ENCODE assay signal across 8 mouse cellular contexts in genomic region chr1:192834361-192835210, GRCm38 (mm10). TPM values are rescaled to one million over a fixed set of nuclear protein-coding genes. Genes with fewer than 3 reads are reported as not detected.
DNase-seq lines count a peak whose midpoint lies in the region; ATAC-seq and TF ChIP-seq lines count a peak whose summit lies in the region.

No protein-coding gene starts in this region.

- DNase-seq in spleen, adult 2 months (ENCODE audit: low read depth in 1 of 2, low spot score in 2 of 2): no peak
- DNase-seq in spleen, postnatal 14 days (ENCODE audit: low spot score in 2 of 2): no peak
- DNase-seq in embryonic facial prominence, embryonic 11.5 days (ENCODE audit: low spot score): peak; percentile 79
- peak; percentile 41 to 52 for DNase-seq in heart, postnatal 36 days
- DNase-seq in layer of hippocampus, adult 9-11 months: peak; percentile 62
- peak; percentile 83 to 87 for DNase-seq in right cerebral cortex, postnatal 10 days (ENCODE audit: low spot score in 2 of 2)

- no peak overlapping the region for H3K27ac ChIP-seq in spleen, adult 2 months (ENCODE audit: insufficient read depth, low read length)
- peak overlapping the region; percentile 89 for H3K27ac ChIP-seq in embryonic facial prominence, embryonic 11.5 days (replicated peaks; ENCODE audit: low read depth, low read length)
- H3K27ac ChIP-seq in lung, embryonic 16.5 days (ENCODE audit: low read length): peak overlapping the region; percentile 71

- peak overlapping the region; percentile 77 for H3K4me2 ChIP-seq in embryonic facial prominence, embryonic 11.5 days (ENCODE audit: low read depth, low read length)
- peak overlapping the region; percentile 94 for H3K4me2 ChIP-seq in lung, embryonic 16.5 days (ENCODE audit: low read depth, low read length)

- intact Hi-C loops in heart, postnatal 36 days (cut with DNase I): no loop called here

- no peak for TF ChIP-seq POLR2A in spleen, adult 2 months (IDR thresholded peaks at IDR 0.05; ENCODE audit: low read depth, low read length)

- peaks cover 14% of the 10 kb centered on the region for H3K27me3 ChIP-seq in spleen, adult 2 months (ENCODE audit: control insufficient read depth, insufficient read depth, low read length)
- peaks cover 4% of the 10 kb centered on the region; the same call in 1 of the 2 replicates for H3K27me3 ChIP-seq in embryonic facial prominence, embryonic 11.5 days (ENCODE audit: control insufficient read depth, insufficient read depth, low read length)
- peaks cover 16% of the 10 kb centered on the region for H3K27me3 ChIP-seq in lung, embryonic 16.5 days (ENCODE audit: control insufficient read depth, insufficient read depth, low read depth, low read length)

- peaks cover 14% of the 10 kb centered on the region for H3K4me1 ChIP-seq in spleen, adult 2 months (ENCODE audit: control insufficient read depth, insufficient read depth, insufficient read length)
- H3K4me1 ChIP-seq in embryonic facial prominence, embryonic 11.5 days (ENCODE audit: control insufficient read depth, insufficient read depth, low read length): peaks cover 12% of the 10 kb centered on the region
- H3K4me1 ChIP-seq in lung, embryonic 16.5 days (replicated peaks; ENCODE audit: control insufficient read depth, insufficient read depth, low read length): peaks cover 23% of the 10 kb centered on the region

- no peak for TF ChIP-seq CTCF in spleen, adult 2 months (IDR thresholded peaks at IDR 0.05; ENCODE audit: extremely low read depth, insufficient read depth, insufficient read length, insufficient replicate concordance)

- peak; percentile 87 for ATAC-seq in embryonic facial prominence, embryonic 11.5 days (replicated peaks; ENCODE audit: insufficient number of reproducible peaks, low FRiP score, low TSS enrichment, low read depth)
- ATAC-seq in lung, embryonic 16.5 days (ENCODE audit: low read depth): peak; percentile 83
- no peak for ATAC-seq in inflammation-experienced regulatory T-cells, adult 6 months

- H3K36me3 ChIP-seq in spleen, adult 2 months (ENCODE audit: control insufficient read depth, insufficient read depth, low read length): no peaks in the 10 kb centered on the region
- no peaks in the 10 kb centered on the region for H3K36me3 ChIP-seq in embryonic facial prominence, embryonic 11.5 days (replicated peaks; ENCODE audit: control insufficient read depth, insufficient read depth, low read depth, low read length)
- H3K36me3 ChIP-seq in lung, embryonic 16.5 days (ENCODE audit: control insufficient read depth, insufficient read depth, low read length): no peaks in the 10 kb centered on the region

- H3K9me3 ChIP-seq in embryonic facial prominence, embryonic 11.5 days (replicated peaks; ENCODE audit: control insufficient read depth, low read length): no peaks in the 10 kb centered on the region
- no peaks in the 10 kb centered on the region for H3K9me3 ChIP-seq in lung, embryonic 16.5 days (ENCODE audit: control insufficient read depth, low read length)

- 6% methylated on average over 63 of the region's 63 CpGs for WGBS in spleen, adult 2 months
- WGBS in embryonic facial prominence, embryonic 11.5 days: 2% methylated on average over 63 of the region's 63 CpGs
- WGBS in lung, embryonic 16.5 days: 4% methylated on average over 59 of the region's 63 CpGs

- peak overlapping the region; percentile 76 for H3K9ac ChIP-seq in embryonic facial prominence, embryonic 11.5 days (replicated peaks; ENCODE audit: low read length)
- peak overlapping the region; percentile 73 for H3K9ac ChIP-seq in lung, embryonic 16.5 days (ENCODE audit: low read length)

- peak overlapping the region; percentile 37; the same call in 1 of the 2 replicates for H3K4me3 ChIP-seq in spleen, adult 2 months (ENCODE audit: extremely low read depth, insufficient read depth, insufficient read length)
- H3K4me3 ChIP-seq in embryonic facial prominence, embryonic 11.5 days (ENCODE audit: low read depth, low read length): peak overlapping the region; percentile 38
- peak overlapping the region; percentile 56 for H3K4me3 ChIP-seq in lung, embryonic 16.5 days (ENCODE audit: low read length)

RNA-seq across cellular contexts. Expression of gene Sertad4, which starts 21.0 kb away (rescaled TPM):
- 0.42 and 0.50 TPM in 2 replicates for polyA plus RNA-seq in spleen, adult 2 months (2012; rRNA removed)
- 44.1 and 52.1 TPM in 2 replicates for polyA plus RNA-seq in embryonic facial prominence, embryonic 11.5 days (2014; fragmentation: Nextera tagmentation; extraction: Ambion mirVana)
- 1 to 10 TPM; 3.8 to 6.2 TPM for total RNA-seq in heart, postnatal 36 days (2021)
- polyA plus RNA-seq in lung, embryonic 16.5 days (2015; fragmentation: Nextera tagmentation; extraction: Ambion mirVana): 6.1 and 9.4 TPM in 2 replicates
- not detected for polyA plus RNA-seq in inflammation-experienced regulatory T-cells, adult 6 months (2017; shearing (Covaris generic))

Comparison
In these comparisons a context has a peak if more than half of its experiments do, and no peak if none do; other contexts are left out.
1. DNase-seq: peak in embryonic facial prominence, embryonic 11.5 days (single experiment), heart, postnatal 36 days (2 of 2), layer of hippocampus, adult 9-11 months (single experiment) and right cerebral cortex, postnatal 10 days (2 of 2); none in spleen, adult 2 months (0 of 2) and spleen, postnatal 14 days (0 of 2).
2. Peak in every context shown above with its lines, with median percentiles within 50 percentile points of each other: H3K4me3 ChIP-seq.